Mouse (Mus musculus): Measurements from ENCODE around the gene Kcnt2.

Kcnt2 gene

DNA sequence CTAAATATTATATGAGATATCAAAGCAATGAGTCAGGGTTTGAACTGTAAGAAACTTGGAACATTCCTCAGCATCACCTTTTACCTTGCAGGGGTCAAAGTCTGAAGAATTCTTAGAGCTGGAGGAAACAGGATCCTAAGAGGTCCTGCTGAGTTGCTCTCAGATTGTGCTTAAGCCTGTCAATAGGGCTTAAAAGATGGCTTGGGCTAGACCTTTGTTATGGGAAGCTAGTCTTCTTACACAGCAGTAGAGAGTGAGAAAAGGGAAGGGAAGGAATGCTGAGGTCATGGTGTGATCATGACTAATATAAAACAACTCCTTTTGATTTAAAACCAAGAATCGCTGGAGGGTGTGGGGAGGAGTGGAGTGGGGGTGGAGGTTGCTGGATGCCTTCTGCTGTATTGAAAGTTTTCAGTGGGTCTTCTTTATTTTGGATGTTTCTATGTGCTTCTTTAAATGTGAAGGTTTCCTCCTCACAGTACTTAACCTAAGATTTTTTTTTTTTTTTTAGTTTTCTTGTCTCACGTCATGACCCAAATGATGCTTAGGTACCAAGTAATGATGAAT lies 183.4 kb downstream of the Kcnt2 start:
- DNase-seq (ENCODE audit: low read depth, low spot score) = no peak
- no peaks in the 10 kb centered on the region for H3K27me3 ChIP-seq (ENCODE audit: control insufficient read depth, insufficient read depth, low read length, poor library complexity, severe bottlenecking)

DNA sequence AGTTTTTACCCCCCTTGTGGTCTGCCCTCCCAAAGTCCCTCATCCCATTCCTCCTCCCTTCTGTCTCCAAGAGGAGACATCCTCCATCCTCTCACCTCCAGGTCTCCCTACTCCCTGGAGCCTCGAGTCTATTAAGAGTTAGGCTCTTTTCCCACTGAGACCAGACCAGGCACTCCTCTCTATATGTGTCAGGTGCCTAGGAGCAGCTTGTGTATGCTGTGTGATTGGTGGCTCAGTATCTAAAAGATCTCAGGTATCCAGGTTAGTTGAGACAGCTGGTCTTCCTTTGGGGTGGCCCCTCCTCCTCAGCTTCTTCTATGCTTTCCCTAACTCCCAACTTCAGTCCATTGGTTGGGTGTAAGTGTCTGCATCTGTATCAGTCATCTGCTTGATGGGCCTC lies 186.1 kb downstream of the Kcnt2 start:
- Histone ChIP-seq H3K27me3 (ENCODE audit: control insufficient read depth, insufficient read depth, low read length, poor library complexity, severe bottlenecking) (no peaks in the 10 kb centered on the region), H3K36me3 (ENCODE audit: control insufficient read depth, insufficient read depth, low read length, poor library complexity, severe bottlenecking) (no peaks in the 10 kb centered on the region)
- DNase-seq (ENCODE audit: low read depth, low spot score) = no peak

More for the DNA sequence above, 183.4 kb downstream of the Kcnt2 start:
- H3K36me3 ChIP-seq (ENCODE audit: control insufficient read depth, insufficient read depth, low read length, poor library complexity, severe bottlenecking) = no peaks in the 10 kb centered on the region

DNA sequence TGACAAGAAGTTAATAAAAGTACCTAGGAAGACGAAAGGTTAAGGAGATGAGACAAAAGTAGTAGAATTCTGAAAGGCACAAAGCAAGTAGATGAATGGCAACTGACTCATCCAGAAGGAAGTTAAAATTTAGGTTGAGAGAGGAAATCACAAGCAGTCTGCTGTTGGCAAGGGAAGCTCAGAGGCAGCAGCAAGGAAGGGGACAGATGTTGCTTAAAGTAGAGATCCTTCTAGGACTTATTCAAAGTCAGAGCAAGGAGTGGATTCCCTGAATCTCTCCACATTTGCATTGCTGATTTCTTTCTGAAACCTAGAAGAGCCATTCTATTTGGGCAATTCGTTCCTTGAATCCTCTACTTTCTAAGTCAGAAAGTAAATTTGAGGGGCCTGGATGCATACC lies 188.8 kb downstream of the Kcnt2 start:
- Histone ChIP-seq H3K36me3 (ENCODE audit: control insufficient read depth, insufficient read depth, low read length, poor library complexity, severe bottlenecking) (no peaks in the 10 kb centered on the region), H3K27me3 (ENCODE audit: control insufficient read depth, insufficient read depth, low read length, poor library complexity, severe bottlenecking) (no peaks in the 10 kb centered on the region)
- DNase-seq (ENCODE audit: low read depth, low spot score) = no peak

- Histone ChIP-seq H3K27me3 (ENCODE audit: control insufficient read depth, insufficient read depth, low read length, poor library complexity, severe bottlenecking) (no peaks in the 10 kb centered on the region), H3K36me3 (ENCODE audit: control insufficient read depth, insufficient read depth, low read length, poor library complexity, severe bottlenecking) (no peaks in the 10 kb centered on the region)
- DNase-seq (ENCODE audit: low read depth, low spot score) = no peak
These were observed 192.2 kb downstream of the Kcnt2 start for GRCm38 (mm10) chr1:140438176-140438575.

DNA sequence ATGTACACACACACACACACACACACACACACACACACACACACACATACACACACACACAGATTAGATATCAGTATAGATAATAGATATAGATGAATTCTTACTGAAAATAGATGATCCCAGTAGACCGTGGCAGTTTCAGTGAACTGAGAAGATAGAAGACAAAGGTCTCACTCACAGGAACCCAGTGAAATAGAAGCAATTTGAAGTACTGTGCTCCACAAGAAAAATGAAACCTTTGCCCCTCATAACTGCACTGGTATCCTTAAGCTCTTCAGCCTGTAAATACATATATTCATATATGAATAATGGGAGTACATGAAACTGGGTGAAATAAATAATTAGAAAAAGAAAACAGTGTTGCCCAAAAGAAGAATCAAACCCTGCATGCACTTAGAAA lies 197.9 kb downstream of the Kcnt2 start:
- Histone ChIP-seq H3K36me3 (ENCODE audit: control insufficient read depth, insufficient read depth, low read length, poor library complexity, severe bottlenecking) (no peaks in the 10 kb centered on the region), H3K27me3 (ENCODE audit: control insufficient read depth, insufficient read depth, low read length, poor library complexity, severe bottlenecking) (no peaks in the 10 kb centered on the region)
- no peak for DNase-seq (ENCODE audit: low read depth, low spot score)

DNA sequence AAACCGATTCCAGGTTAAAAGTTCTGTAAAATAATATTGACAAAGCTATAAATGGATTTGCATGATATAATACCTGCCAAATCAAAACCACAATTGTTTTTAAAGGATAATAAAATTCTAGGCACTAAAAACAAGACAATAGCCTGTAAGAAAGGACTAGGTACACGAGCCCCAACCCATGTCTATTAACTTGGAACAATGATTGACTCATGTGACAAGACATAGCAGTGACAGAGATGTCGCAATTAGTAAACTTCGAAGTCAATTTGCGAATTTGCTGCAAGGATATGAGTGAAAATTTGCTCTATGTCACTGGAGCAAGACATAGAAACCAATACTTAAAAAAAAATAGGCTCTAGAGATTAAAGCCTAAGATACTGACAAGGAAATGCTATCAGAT lies 198.4 kb downstream of the Kcnt2 start:
- no peak for DNase-seq (ENCODE audit: low read depth, low spot score)
- H3K36me3 ChIP-seq (ENCODE audit: control insufficient read depth, insufficient read depth, low read length, poor library complexity, severe bottlenecking) = no peaks in the 10 kb centered on the region

GRCm38 (mm10) chr1:140451461-140451860 lies 205.5 kb downstream of the Kcnt2 start:
- no peak for DNase-seq (ENCODE audit: low read depth, low spot score)
- Histone ChIP-seq H3K27me3 (ENCODE audit: control insufficient read depth, insufficient read depth, low read length, poor library complexity, severe bottlenecking) (no peaks in the 10 kb centered on the region), H3K36me3 (ENCODE audit: control insufficient read depth, insufficient read depth, low read length, poor library complexity, severe bottlenecking) (no peaks in the 10 kb centered on the region)

More for the DNA sequence above, 198.4 kb downstream of the Kcnt2 start:
- H3K27me3 ChIP-seq (ENCODE audit: control insufficient read depth, insufficient read depth, low read length, poor library complexity, severe bottlenecking) = no peaks in the 10 kb centered on the region

DNA sequence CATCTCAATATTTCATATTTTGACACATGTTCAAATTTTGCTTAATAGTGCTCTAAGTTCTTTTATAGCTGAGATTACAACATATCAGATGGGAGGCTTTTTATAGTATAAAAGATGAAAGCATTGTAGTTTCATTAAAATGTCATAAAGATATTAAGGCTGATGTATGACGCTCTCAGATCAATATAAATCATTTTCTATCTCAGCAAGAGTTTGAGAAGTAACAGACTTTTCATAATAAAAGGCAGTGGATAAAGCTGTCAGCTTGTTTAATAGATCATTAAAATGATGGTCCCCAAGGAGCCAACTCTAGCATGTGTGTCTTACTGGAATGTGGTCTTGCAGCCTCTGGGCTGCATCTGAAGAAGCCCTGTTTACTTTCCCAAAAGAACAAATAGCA lies 206.0 kb downstream of the Kcnt2 start:
- Histone ChIP-seq H3K36me3 (ENCODE audit: control insufficient read depth, insufficient read depth, low read length, poor library complexity, severe bottlenecking) (no peaks in the 10 kb centered on the region), H3K27me3 (ENCODE audit: control insufficient read depth, insufficient read depth, low read length, poor library complexity, severe bottlenecking) (no peaks in the 10 kb centered on the region)
- no peak for DNase-seq (ENCODE audit: low read depth, low spot score)

GRCm38 (mm10) chr1:140455903-140456302 lies 209.9 kb downstream of the Kcnt2 start:
- DNase-seq (ENCODE audit: low read depth, low spot score) = no peak

DNA sequence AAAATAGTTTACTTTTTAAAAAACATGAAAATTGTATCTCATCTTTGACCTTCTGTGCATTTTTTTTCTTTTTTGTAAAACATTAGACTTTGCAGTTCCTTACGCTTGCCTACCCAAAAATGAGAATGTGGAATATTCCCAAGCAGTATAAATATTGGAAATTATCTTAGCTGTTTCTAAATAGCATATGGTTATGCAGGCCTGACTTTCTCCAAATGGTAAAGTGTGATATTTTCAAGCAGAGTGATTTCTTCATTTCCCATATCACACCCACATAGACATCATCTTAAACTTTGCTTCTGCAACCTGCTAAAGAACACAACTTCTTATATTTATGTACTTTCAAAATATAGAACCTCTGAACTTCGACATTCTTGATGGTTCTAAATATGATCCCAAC lies 210.9 kb downstream of the Kcnt2 start:
- Histone ChIP-seq H3K27me3 (ENCODE audit: control insufficient read depth, insufficient read depth, low read length, poor library complexity, severe bottlenecking) (no peaks in the 10 kb centered on the region), H3K36me3 (ENCODE audit: control insufficient read depth, insufficient read depth, low read length, poor library complexity, severe bottlenecking) (no peaks in the 10 kb centered on the region)
- DNase-seq (ENCODE audit: low read depth, low spot score) = no peak

More at GRCm38 (mm10) chr1:140455903-140456302, 209.9 kb downstream of the Kcnt2 start:
- no peaks in the 10 kb centered on the region for H3K36me3 ChIP-seq (ENCODE audit: control insufficient read depth, insufficient read depth, low read length, poor library complexity, severe bottlenecking)
- H3K27me3 ChIP-seq (ENCODE audit: control insufficient read depth, insufficient read depth, low read length, poor library complexity, severe bottlenecking) = no peaks in the 10 kb centered on the region

GRCm38 (mm10) chr1:140468315-140468714 lies 222.4 kb downstream of the Kcnt2 start:
- DNase-seq (ENCODE audit: low read depth, low spot score) = no peak
- Histone ChIP-seq H3K27me3 (ENCODE audit: control insufficient read depth, insufficient read depth, low read length, poor library complexity, severe bottlenecking) (no peaks in the 10 kb centered on the region), H3K36me3 (ENCODE audit: control insufficient read depth, insufficient read depth, low read length, poor library complexity, severe bottlenecking) (no peaks in the 10 kb centered on the region)

DNA sequence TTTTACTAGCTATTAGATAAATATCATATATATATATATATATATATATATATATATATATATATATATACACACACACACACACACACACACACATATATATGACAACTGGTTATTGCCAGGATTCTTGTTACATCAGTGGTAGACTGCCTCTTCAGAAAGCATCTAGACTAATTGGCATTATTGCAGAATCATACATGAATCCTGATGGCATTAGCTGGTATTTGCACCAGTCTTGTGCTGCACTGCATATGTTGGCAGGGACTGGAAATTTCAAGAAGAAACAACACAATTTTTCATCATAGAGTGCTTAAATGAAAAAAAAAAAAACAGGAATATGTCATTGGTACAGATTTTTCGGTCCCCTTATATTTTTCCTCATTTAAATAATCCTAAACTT lies 223.6 kb downstream of the Kcnt2 start:
- Histone ChIP-seq H3K36me3 (ENCODE audit: control insufficient read depth, insufficient read depth, low read length, poor library complexity, severe bottlenecking) (no peaks in the 10 kb centered on the region), H3K27me3 (ENCODE audit: control insufficient read depth, insufficient read depth, low read length, poor library complexity, severe bottlenecking) (no peaks in the 10 kb centered on the region)
- no peak for DNase-seq (ENCODE audit: low read depth, low spot score)

DNA sequence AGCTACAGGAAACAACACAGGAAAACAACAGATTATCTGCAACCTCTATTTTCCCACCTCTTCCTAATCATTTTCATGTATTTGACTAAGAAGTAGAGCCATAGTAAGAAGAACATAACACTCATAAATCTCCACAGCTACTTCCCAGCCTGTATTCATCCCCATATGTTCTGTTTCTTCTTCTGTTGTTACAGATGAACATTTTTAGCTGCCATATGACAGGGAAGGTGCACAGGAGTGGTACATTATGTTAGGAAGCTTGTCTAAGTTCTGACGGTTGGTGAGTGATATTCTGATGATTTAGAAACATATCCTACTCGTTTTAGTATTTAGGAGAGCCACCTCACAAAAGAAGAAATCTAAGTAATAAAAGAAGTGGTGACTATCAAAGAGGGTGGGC lies 231.0 kb downstream of the Kcnt2 start:
- no peak for DNase-seq (ENCODE audit: low read depth, low spot score)
- no peaks in the 10 kb centered on the region for H3K27me3 ChIP-seq (ENCODE audit: control insufficient read depth, insufficient read depth, low read length, poor library complexity, severe bottlenecking)
- no peaks in the 10 kb centered on the region for H3K36me3 ChIP-seq (ENCODE audit: control insufficient read depth, insufficient read depth, low read length, poor library complexity, severe bottlenecking)

DNA sequence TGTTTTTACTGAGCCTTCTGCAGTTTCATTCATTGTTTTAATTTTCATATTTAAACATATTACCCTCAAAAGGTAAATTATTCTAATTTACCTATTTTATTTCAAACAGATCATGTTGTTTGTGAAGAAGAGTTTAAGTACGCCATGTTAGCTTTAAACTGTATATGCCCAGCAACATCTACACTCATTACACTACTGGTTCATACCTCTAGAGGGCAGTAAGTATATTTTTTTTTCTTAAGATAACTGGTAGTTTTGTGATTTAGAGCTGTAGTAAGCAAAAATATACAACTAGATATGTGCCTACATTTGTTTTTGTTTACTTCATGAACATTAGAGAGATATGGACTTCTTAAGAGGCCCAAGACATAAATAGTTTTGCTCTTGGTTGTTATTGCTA lies 238.1 kb downstream of the Kcnt2 start:
- no peaks in the 10 kb centered on the region for H3K27me3 ChIP-seq (ENCODE audit: control insufficient read depth, insufficient read depth, low read length, poor library complexity, severe bottlenecking)
- H3K36me3 ChIP-seq (ENCODE audit: control insufficient read depth, insufficient read depth, low read length, poor library complexity, severe bottlenecking) = no peaks in the 10 kb centered on the region
- no peak for DNase-seq (ENCODE audit: low read depth, low spot score)

- no peak for DNase-seq (ENCODE audit: low read depth, low spot score)
- no peaks in the 10 kb centered on the region for H3K36me3 ChIP-seq (ENCODE audit: control insufficient read depth, insufficient read depth, low read length, poor library complexity, severe bottlenecking)
- H3K27me3 ChIP-seq (ENCODE audit: control insufficient read depth, insufficient read depth, low read length, poor library complexity, severe bottlenecking) = no peaks in the 10 kb centered on the region
These were observed 243.9 kb downstream of the Kcnt2 start for GRCm38 (mm10) chr1:140489816-140490215.

DNA sequence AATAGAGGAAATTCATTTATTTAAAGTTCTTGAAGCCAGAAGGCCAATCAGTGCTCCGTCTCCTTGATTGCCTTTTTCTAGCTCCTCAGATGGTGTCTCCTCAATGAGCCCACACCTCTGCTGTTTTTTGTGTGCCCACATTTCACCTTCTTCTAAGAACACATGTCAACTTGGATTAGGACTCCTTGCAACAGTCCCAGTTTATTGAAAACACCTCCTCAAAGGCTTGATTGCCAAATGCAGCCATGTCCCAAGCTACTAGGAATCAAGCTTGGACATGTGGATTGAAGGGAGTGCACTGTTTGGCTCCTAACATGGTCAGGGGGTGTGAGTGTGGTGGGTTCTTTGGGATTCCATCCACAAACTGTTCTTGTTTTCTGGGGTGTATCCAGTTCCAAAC lies 245.4 kb downstream of the Kcnt2 start:
- Histone ChIP-seq H3K36me3 (ENCODE audit: control insufficient read depth, insufficient read depth, low read length, poor library complexity, severe bottlenecking) (no peaks in the 10 kb centered on the region), H3K27me3 (ENCODE audit: control insufficient read depth, insufficient read depth, low read length, poor library complexity, severe bottlenecking) (no peaks in the 10 kb centered on the region)
- no peak for DNase-seq (ENCODE audit: low read depth, low spot score)
